Comparison of ENCODE assay signal across 8 mouse cellular contexts in genomic region chr9:102723990-102724461, GRCm38 (mm10). TPM values are rescaled to one million over a fixed set of nuclear protein-coding genes. Genes with fewer than 3 reads are reported as not detected.
A peak's percentile ranks its signal among the peaks of the same experiment; 100 is the strongest.
DNase-seq lines count a peak whose midpoint lies in the region; ATAC-seq and TF ChIP-seq lines count a peak whose summit lies in the region.

No protein-coding gene starts in this region.

- no peak for TF ChIP-seq POLR2A in lung, adult 2 months (IDR thresholded peaks at IDR 0.05; ENCODE audit: borderline replicate concordance, extremely low read depth, low read depth, low read length)

- intact Hi-C loops in heart, postnatal 25 days (cut with DNase I), result no loop called here

- no peak for TF ChIP-seq CTCF in lung, adult 2 months (IDR thresholded peaks at IDR 0.05; ENCODE audit: insufficient read depth, low read length)

- DNase-seq in 3134 (ENCODE audit: extremely low read depth, insufficient read length, low spot score), result peak; percentile 84
- peak; percentile 32 for DNase-seq in cerebellum, adult 11 months
- peak; percentile 78 for DNase-seq in heart, postnatal 25 days (ENCODE audit: low spot score)
- DNase-seq in kidney, postnatal 4 days, result peak; percentile 60 to 75
- peak; percentile 56 for DNase-seq in lung, adult 2 months
- peak; percentile 86 to 92 for DNase-seq in right cerebral cortex, postnatal 10 days (ENCODE audit: low spot score in 2 of 2)
- no peak for DNase-seq in spleen, postnatal 4 days (ENCODE audit: low spot score in 2 of 2)

- H3K4me1 ChIP-seq in lung, adult 2 months (ENCODE audit: control insufficient read depth, insufficient read depth, low read length), result peaks cover 48% of the 10 kb centered on the region

- 12% methylated on average over 4 of the region's 4 CpGs for WGBS in lung, adult 2 months

- H3K4me3 ChIP-seq in lung, adult 2 months (replicated peaks; ENCODE audit: extremely low read depth, low read depth, low read length), result no peak overlapping the region

- ATAC-seq in frontal cortex, adult (ENCODE audit: low TSS enrichment), result peak; percentile 81

RNA-seq across cellular contexts. Expression of gene Amotl2, which starts 7.6 kb away (rescaled TPM):
- 10 to 100 TPM; 56.4 to 59.5 TPM for total RNA-seq in heart, postnatal 25 days (2021)
- polyA plus RNA-seq in lung, adult 2 months (2012; rRNA removed), result 82.6 and 101 TPM in 2 replicates

Comparison
In these comparisons a context has a peak if more than half of its experiments do, and no peak if none do; other contexts are left out.
1. DNase-seq: peak in 3134 (single experiment), cerebellum, adult 11 months (single experiment), heart, postnatal 25 days (single experiment), kidney, postnatal 4 days (2 of 2), lung, adult 2 months (single experiment) and right cerebral cortex, postnatal 10 days (2 of 2); none in spleen, postnatal 4 days (0 of 2).